Mouse (Mus musculus) kidney, embryonic 14.5 days (tissue): ENCODE measurements around the gene Commd2. TPM values are rescaled to one million over a fixed set of nuclear protein-coding genes. Genes with fewer than 3 reads are reported as not detected.

ENCODE experiments used
- ATAC-seq: fragments of 200-750 bp; cut with Nextera tagmentation; 2 replicates; pipeline ENCODE4 v1.8.0; 2017; ENCODE audit warnings: moderate number of reproducible peaks, mild to moderate bottlenecking, moderate TSS enrichment, moderate library complexity; ENCODE audit not compliant: low FRiP score, low TSS enrichment
- H3K27ac ChIP-seq: fragments of 300-500 bp; sonication (generic); 2 replicates; pipeline ENCODE4 v1.5.1; 2014; ENCODE audit warnings: low read depth, mild to moderate bottlenecking, low read length, moderate library complexity, mixed read lengths
- H3K27me3 ChIP-seq: fragments of 300-500 bp; sonication (generic); 2 replicates; pipeline ENCODE4 v1.6.1; 2014; ENCODE audit warnings: mild to moderate bottlenecking, low read length; ENCODE audit not compliant: control insufficient read depth, insufficient read depth
- H3K36me3 ChIP-seq: fragments of 300-500 bp; sonication (generic); 2 replicates; pipeline ENCODE4 v1.6.1; 2014; ENCODE audit warnings: low read length, mixed read lengths; ENCODE audit not compliant: control insufficient read depth, insufficient read depth
- H3K4me1 ChIP-seq: fragments of 300-500 bp; sonication (generic); 2 replicates; pipeline ENCODE4 v1.6.1; 2014; ENCODE audit warnings: low read length, mixed read lengths; ENCODE audit not compliant: control insufficient read depth, insufficient read depth
- H3K4me2 ChIP-seq: fragments of 300-500 bp; sonication (generic); replicated peaks from 2 replicates; pipeline ENCODE4 v1.6.1; 2014; ENCODE audit warnings: low read depth, mild to moderate bottlenecking, low read length
- H3K4me3 ChIP-seq: fragments of 300-500 bp; sonication (generic); 2 replicates; pipeline ENCODE4 v1.5.1; 2014; ENCODE audit warnings: mild to moderate bottlenecking, low read length
- H3K9ac ChIP-seq: fragments of 300-500 bp; sonication (generic); 2 replicates; pipeline ENCODE4 v1.6.1; 2014; ENCODE audit warnings: low read depth, mild to moderate bottlenecking, low read length, moderate library complexity
- H3K9me3 ChIP-seq: fragments of 300-500 bp; sonication (generic); 2 replicates; pipeline ENCODE4 v1.6.1; 2016; ENCODE audit warnings: low read length; ENCODE audit not compliant: control insufficient read depth
- WGBS: fragments of 180-500 bp; shearing (Covaris S2); extraction: QIAGEN DNeasy Blood & Tissue Kit; methylation state at CpG from one replicate; pipeline ENCODE4 v1.1.7; 2014; 5-methylcytosine and 5-hydroxymethylcytosine counted together
- polyA plus RNA-seq: library from polyadenylated mRNA; unstranded; fragments of >200 nt; fragmentation: Nextera tagmentation; extraction: Ambion mirVana; gene quantifications from 2 replicates; pipeline ENCODE4 v1.2.1, GENCODE M21; 2014

Gene Commd2
- polyA plus RNA-seq, 1 experiment from 2014 or later = 82.2 TPM

DNA sequence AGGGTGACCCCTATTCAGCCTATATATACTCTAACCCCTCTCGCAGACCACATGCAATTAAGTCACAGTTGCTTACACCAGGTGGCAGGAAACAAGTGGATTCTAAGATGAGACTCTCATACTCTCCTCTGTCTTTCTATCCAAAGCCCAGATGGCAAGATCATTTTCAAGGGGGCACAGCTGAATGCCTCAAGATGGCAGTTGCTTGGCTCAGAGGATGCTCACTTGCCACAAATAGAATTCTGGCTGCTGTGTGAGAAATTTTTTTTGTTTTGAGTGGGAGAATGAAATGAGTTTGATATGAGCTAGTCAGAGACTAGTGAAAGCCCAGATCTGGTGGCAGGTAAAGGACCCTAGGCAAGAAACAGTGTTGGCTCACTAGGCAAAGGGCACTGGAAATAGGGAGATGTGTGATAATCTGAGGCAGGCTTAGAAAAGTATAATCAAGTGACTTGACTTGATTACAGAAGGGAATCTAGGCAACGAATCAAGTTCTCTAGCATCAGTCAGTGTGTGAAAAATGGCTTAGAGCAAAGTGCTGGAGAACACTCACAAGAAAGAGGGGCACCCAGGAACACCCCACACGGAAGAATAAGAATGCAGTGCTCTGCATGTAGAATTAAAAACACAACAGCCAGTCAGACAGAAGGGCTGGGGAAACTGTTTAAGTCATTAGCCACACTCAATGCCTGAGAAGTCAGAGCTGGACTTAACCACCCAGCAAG lies 16.6 kb downstream of the Commd2 start:
- no peak for ATAC-seq
- Histone ChIP-seq H3K4me1 (no peaks in the 10 kb centered on the region), H3K4me3 (no peak overlapping the region), H3K9me3 (no peaks in the 10 kb centered on the region), H3K36me3 (no peaks in the 10 kb centered on the region), H3K4me2 (no peak overlapping the region), H3K9ac (no peak overlapping the region), H3K27ac (no peak overlapping the region), H3K27me3 (no peaks in the 10 kb centered on the region)
- 82% methylated on average over 3 of the region's 3 CpGs for WGBS

DNA sequence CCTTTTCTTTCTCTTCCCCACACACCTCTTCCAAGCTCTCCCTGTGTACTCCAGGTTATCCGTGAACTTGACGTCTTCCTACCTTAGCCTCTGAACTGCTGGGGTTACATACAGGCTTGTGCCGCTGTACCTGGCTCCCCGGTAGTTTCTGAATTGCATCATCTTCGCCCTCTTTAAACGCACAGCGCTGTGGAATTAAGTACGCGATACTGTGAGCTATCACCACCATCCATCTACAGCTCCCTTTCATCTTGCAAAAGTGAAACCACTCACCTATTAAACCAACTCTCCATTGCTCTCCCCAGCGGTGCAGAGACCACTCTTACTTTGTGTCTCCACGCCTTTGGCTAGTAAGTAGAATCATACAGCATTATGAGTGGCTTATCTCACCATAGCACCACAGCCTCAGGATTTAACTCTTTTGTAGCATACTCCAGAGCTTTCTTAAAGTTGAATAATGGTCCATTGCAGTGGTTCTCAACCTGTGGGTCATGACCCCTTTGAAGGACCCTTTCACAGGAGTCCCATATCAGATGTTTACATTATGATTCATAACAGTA lies 24.5 kb downstream of the Commd2 start:
- H3K9ac ChIP-seq = no peak overlapping the region
- H3K4me2 ChIP-seq = no peak overlapping the region
- 71% methylated on average over 10 of the region's 11 CpGs for WGBS
- H3K4me3 ChIP-seq = no peak overlapping the region
- H3K36me3 ChIP-seq = no peaks in the 10 kb centered on the region
- H3K9me3 ChIP-seq = no peaks in the 10 kb centered on the region
- H3K27ac ChIP-seq = no peak overlapping the region
- H3K27me3 ChIP-seq = no peaks in the 10 kb centered on the region
- H3K4me1 ChIP-seq = no peaks in the 10 kb centered on the region
- no peak for ATAC-seq

DNA sequence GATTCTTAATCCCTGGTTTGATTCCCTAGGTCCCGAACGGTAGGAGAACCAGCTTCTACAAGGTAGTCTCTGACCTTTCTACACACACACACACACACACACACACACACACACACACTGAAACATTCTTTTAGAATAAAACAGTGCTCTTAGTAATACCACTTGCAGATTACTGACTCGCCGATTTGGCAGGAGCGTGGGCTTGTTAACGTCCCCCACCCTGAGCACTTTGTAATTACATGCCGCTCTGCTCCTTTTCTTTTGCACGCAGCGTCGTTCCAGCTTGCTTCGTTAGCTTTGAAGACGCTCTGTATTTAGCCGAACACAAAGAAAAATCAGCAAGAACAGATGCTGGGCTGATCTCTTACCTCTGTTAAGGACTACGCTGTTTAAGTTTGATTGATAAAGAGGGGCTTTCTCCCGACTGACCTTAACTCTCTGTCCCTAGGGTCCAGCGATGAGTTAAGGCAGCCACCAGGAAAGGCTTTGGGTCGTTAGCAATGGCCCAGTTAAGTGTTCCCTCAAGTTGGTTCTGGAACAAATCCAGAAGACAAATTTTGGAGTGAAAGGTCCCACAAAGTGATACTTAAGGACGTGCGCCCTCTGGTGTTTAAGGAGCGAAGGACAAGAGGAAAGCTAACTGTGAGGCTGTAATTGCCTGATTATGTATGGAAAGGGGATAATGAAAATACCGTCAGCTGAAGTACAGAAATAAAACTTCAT lies 26.1 kb downstream of the Commd2 start:
- H3K4me3 ChIP-seq = peak overlapping the region; percentile 15; the same call in 1 of the 2 replicates
- H3K36me3 ChIP-seq = no peaks in the 10 kb centered on the region
- H3K4me1 ChIP-seq = no peaks in the 10 kb centered on the region
- H3K27me3 ChIP-seq = no peaks in the 10 kb centered on the region
- H3K4me2 ChIP-seq = peak overlapping the region; percentile 40
- WGBS = 35% methylated on average over 21 of the region's 21 CpGs
- no peaks in the 10 kb centered on the region for H3K9me3 ChIP-seq
- ATAC-seq = peak; percentile 71; the same call in 1 of the 2 replicates
- peak overlapping the region; percentile 28; the same call in 1 of the 2 replicates for H3K9ac ChIP-seq
- no peak overlapping the region for H3K27ac ChIP-seq

DNA sequence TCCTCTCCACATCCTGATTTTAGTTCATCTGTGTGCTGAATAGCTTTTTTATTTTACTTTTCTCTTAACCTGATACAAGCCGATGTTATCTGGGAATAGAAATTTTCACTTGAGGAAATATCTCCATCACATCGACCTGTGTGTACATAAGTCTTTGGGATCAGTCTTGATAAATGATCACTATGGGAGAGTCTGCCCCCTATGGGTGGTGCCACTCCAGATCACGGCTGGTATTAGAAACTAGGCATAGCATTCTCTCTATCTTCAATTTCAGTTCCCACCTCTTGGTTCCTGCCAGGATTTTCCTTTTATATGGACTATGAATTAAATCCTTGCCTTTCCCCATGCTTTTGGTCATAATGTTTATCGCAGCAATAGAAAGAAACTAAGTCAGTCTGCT lies 31.8 kb downstream of the Commd2 start:
- 79% methylated on average over 4 of the region's 4 CpGs for WGBS
- Histone ChIP-seq H3K4me2 (no peak overlapping the region), H3K4me1 (no peaks in the 10 kb centered on the region), H3K27me3 (no peaks in the 10 kb centered on the region), H3K36me3 (no peaks in the 10 kb centered on the region), H3K9me3 (no peaks in the 10 kb centered on the region), H3K9ac (no peak overlapping the region), H3K27ac (no peak overlapping the region), H3K4me3 (no peak overlapping the region)
- ATAC-seq = no peak

DNA sequence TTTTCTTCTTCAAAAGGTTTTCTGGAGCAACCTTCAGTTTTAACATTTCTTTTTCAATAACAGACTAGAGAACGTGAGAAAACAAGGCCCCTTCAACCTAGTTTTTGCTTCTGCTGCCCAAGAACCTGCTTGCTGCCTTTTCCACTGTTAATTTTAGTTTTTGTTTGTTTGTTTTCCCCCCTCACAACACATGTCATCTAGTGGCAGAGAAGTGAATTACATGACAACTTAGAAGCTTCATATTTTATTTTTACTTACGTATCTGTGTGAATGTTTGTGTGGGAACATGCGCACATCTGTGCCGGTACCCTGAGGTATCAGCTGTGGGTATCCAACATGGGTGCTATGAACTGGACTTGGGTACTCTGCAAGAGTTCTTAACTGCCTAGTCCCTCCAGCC lies 35.9 kb downstream of the Commd2 start:
- Histone ChIP-seq H3K4me1 (no peaks in the 10 kb centered on the region), H3K4me2 (no peak overlapping the region), H3K9ac (no peak overlapping the region), H3K9me3 (no peaks in the 10 kb centered on the region), H3K36me3 (no peaks in the 10 kb centered on the region), H3K27ac (no peak overlapping the region), H3K27me3 (no peaks in the 10 kb centered on the region), H3K4me3 (no peak overlapping the region)
- no peak for ATAC-seq
- WGBS = 89% methylated on average over 4 of the region's 4 CpGs

DNA sequence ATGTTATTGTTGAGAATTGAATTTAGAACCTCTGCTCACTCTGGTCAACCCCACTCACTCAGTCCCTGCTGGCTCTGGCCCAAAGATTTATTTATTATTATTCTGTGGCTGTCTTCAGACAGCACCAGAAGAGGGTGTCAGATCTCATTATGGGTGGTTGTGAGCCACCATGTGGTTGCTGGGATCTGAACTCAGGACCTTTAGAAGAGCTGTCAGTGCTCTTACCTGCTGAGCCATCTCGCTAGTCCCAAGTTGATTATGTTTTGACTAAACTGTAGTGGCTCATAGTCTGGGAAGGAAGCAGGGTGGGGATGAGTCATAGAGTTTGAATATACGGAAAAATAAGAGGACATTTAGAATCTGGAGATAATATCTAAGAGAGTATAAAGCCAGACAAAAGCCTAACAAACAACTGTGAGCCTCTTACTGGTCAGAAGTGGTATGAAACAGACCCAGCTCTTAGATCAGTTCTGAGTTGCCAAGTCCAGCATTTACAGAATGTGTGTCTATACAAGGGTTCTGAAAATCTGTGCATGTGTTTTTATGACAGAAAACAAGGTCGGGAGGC lies 39.0 kb downstream of the Commd2 start:
- no peaks in the 10 kb centered on the region for H3K4me1 ChIP-seq
- H3K36me3 ChIP-seq = no peaks in the 10 kb centered on the region
- no peak overlapping the region for H3K9ac ChIP-seq
- no peaks in the 10 kb centered on the region for H3K27me3 ChIP-seq
- no peak for ATAC-seq
- WGBS = 79% methylated on average over 3 of the region's 3 CpGs
- H3K27ac ChIP-seq = no peak overlapping the region
- H3K4me3 ChIP-seq = no peak overlapping the region
- no peak overlapping the region for H3K4me2 ChIP-seq
- H3K9me3 ChIP-seq = no peaks in the 10 kb centered on the region

DNA sequence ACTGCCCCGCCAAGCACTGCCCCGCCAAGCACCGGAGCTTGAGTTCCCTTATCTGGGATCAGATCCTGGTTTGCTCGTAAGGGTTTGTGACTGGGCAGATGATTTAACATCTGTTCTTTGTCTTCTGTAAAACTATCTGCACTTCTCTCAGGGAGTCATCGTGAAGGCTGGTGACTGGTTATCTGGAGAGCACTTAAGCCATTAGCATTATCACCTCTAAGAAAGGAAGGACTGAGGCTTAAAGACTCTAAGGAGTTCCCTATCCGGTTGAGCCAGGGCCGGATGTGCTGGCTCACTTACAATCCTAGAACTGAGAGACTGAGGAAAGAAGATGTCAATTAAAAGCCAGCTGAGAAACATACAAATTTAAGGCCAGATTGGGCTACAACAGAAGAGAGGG lies 39.7 kb downstream of the Commd2 start:
- Histone ChIP-seq H3K4me1 (no peaks in the 10 kb centered on the region), H3K36me3 (no peaks in the 10 kb centered on the region), H3K27ac (no peak overlapping the region), H3K9ac (no peak overlapping the region), H3K4me3 (no peak overlapping the region), H3K9me3 (no peaks in the 10 kb centered on the region), H3K27me3 (no peaks in the 10 kb centered on the region), H3K4me2 (no peak overlapping the region)
- no peak for ATAC-seq
- WGBS = 38% methylated on average over 7 of the region's 7 CpGs

DNA sequence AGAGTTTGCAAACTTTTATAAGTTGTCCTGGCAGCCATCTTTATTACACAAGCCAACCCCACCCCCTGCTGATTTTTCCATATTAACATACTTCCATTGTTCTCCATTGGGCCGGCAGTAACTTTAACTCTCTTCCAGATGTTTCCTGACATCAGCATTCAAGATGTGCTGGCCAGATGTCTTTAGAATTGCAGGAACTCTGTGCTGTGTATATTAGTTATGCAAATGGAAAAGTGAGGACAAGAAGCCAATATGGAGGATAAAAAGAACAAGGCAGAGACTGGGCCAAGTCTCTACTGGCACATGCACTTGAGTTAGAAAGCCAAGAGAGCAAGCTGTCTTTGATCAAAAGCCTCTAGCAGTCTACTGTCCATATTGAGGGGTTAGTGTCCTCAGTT lies 46.9 kb downstream of the Commd2 start:
- 65% methylated on average over 1 of the region's 1 CpGs for WGBS
- Histone ChIP-seq H3K9me3 (no peaks in the 10 kb centered on the region), H3K9ac (no peak overlapping the region), H3K4me2 (no peak overlapping the region), H3K4me1 (no peaks in the 10 kb centered on the region), H3K27me3 (no peaks in the 10 kb centered on the region), H3K4me3 (no peak overlapping the region), H3K27ac (no peak overlapping the region), H3K36me3 (no peaks in the 10 kb centered on the region)
- ATAC-seq = no peak
